Mouse (Mus musculus) fat pad, adult 2 months (tissue): ENCODE data around the gene Olfr53.
"Not testable (repeated sequence)": the region's sequence is repeated elsewhere in the genome, so short reads cannot be mapped to it uniquely, and the experiment has no call there.

Experiments
- DNase-seq: peaks from one replicate; pipeline ENCODE4 v3.0.0-alpha.2; 2011; ENCODE audit warnings: low read depth, low spot score; ENCODE audit errors: extremely low read depth

The Olfr53 gene

DNA sequence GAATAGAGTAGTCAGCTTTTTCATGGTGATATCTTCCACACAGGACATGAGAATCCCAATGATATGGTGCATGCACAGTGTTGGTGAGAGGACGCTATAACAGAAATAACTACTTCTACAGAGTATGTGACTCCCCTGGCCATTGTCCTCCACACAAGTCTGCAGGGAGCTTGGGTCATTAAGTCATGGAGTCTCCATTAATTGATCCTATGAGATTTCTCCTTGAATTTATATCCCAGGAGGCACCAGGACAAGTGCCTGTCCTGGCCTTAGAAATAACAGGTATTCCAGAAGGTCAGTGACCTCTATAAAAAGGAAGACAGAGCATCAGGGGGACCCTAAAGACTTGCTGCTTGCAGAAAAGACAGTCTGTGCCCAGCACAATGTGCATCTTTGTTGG lies at the start of gene Olfr53:
Gene Olfr53, plus strand, starts transcription at position 301 of the 400 bp plus-strand sequence.
- DNase-seq: no peak

DNA sequence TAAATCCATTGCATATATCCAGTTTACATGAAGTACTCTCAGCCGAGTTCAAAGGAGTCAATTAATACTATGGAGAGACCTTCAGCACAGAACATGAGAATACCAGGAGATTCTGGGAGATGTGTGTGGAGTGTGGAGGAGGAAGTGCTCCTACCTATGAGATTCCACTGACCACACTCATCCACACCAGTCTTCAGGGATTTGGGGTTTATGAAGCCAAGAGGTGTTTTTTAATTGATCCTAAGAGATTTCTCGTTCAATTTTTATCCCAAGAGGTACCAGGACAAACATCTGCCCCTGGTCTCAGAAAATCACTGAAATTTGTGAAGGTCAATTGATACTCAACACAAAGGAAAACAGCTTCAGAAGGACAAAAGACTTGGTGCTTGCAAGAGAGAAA lies 45.3 kb upstream of the Olfr53 start, which contains the start of gene Olfr46:
Gene Olfr46, plus strand, starts transcription at position 301 of the 400 bp plus-strand sequence.
- DNase-seq: not testable (repeated sequence)

DNA sequence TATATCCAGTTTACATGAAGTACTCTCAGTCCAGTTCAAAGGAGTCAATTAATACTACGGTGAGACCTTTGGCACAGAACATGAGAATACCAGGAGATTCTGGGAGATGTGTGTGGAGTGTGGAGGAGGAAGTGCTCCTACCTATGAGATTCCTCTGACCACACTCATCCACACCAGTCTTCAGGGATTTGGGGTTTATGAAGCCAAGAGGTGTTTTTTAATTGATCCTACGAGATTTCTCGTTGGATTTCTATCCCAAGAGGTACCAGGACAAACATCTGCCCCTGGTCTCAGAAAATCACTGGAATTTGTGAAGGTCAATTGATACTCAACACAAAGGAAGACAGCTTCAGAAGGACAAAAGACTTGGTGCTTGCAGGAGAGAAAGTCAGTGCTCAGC lies 17.6 kb upstream of the Olfr53 start, which contains the start of gene Olfr61:
Gene Olfr61, plus strand, starts transcription at position 301 of the 400 bp plus-strand sequence.
- DNase-seq: not testable (repeated sequence)

DNA sequence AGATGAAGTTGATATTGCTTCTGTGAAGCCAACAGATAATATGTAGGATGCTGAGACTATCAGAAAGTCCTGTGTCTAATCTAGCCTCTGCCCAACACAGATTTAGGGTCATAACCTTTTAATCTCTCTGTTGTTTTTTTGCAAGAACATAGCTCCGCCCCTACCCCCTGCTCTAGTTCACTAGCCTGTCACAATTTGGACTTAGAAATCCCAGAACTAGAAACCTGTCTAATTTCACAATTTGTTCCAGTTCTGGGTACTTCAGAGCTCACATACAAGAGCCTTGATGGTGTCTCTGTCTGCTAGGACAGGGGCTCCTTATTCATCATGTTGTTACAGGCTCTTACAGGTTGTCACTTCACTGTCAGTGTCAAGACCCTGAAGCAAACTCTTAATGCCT lies 15.7 kb upstream of the Olfr53 start:
- DNase-seq: no peak

GRCm38 (mm10) chr7:140659630-140660029 lies 13.4 kb downstream of the Olfr53 start, which contains the start of gene Olfr539:
Gene Olfr539, plus strand, starts transcription at chr7:140659930.
- no peak for DNase-seq

- DNase-seq: not testable (repeated sequence)
These were observed 24.4 kb downstream of the Olfr53 start for GRCm38 (mm10) chr7:140670693-140671092.

- no peak for DNase-seq
These were observed 29.6 kb downstream of the Olfr53 start for GRCm38 (mm10) chr7:140675863-140676262.

- DNase-seq: not testable (repeated sequence)
These were observed 33.3 kb downstream of the Olfr53 start for GRCm38 (mm10) chr7:140679591-140679990.

DNA sequence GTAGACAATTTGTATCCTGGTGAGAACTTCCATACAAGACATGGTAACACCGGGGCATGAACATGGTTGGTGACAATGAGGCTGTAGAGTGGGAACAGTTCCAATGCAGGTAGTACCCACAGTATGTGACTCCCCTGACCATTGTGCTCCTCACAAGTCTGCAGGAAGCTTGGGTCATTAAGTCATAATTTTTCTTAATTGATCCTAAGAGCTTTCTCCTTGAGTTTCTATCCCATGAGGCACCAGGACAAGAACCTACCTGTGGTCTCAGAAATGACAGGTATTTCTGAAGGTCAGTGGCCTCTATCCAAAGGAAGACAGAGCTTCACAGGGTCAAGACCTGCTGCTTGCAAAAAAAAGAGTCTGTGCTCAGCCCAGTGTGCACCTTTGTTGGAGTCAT lies 35.4 kb downstream of the Olfr53 start, which contains the start of gene Olfr45:
Gene Olfr45, plus strand, starts transcription at position 301 of the 400 bp plus-strand sequence.
- no peak for DNase-seq

GRCm38 (mm10) chr7:140696967-140697366 lies 50.7 kb downstream of the Olfr53 start, which contains the start of gene Olfr541:
Gene Olfr541, plus strand, starts transcription at chr7:140697267.
- no peak for DNase-seq
